Mouse (Mus musculus) G1E (cell line): ENCODE results near the gene Mta3. TPM values are rescaled to one million over a fixed set of nuclear protein-coding genes. Genes with fewer than 3 reads are reported as not detected.

ENCODE experiments used
- ATAC-seq: 2 replicates; pipeline ENCODE4 v1.8.0; 2016; ENCODE audit warnings: mild to moderate bottlenecking; ENCODE audit not compliant: insufficient number of reproducible peaks, poor library complexity, low FRiP score, severe bottlenecking; ENCODE audit errors: extremely low read depth
- DNase-seq: peaks from one replicate; pipeline ENCODE4 v3.0.0; 2012; ENCODE audit warnings: low spot score
- H3K27me3 ChIP-seq: 2 replicates; pipeline ENCODE4 v1.6.1; 2012; ENCODE audit warnings: mild to moderate bottlenecking, low read length, inconsistent platforms; ENCODE audit not compliant: insufficient read depth
- H3K36me3 ChIP-seq: replicated peaks from 2 replicates; pipeline ENCODE3; 2012; ENCODE audit warnings: mild to moderate bottlenecking, inconsistent platforms
- H3K4me1 ChIP-seq: 2 replicates; pipeline ENCODE4 v1.6.1; 2012; ENCODE audit warnings: low read depth, low read length, inconsistent platforms, mixed read lengths; ENCODE audit not compliant: insufficient read depth
- H3K4me3 ChIP-seq: 2 replicates; pipeline ENCODE4 v1.5.1; 2012; ENCODE audit warnings: low read depth, mild to moderate bottlenecking, inconsistent platforms, low read length, moderate library complexity, mixed read lengths
- H3K9me3 ChIP-seq: replicated peaks from 2 replicates; pipeline ENCODE4 v1.6.1; 2012; ENCODE audit warnings: inconsistent platforms
- CTCF ChIP-seq: IDR thresholded peaks from 2 replicates; pipeline ENCODE4 v1.5.1; 2012; ENCODE audit warnings: low read depth, low read length, inconsistent platforms, mixed read lengths
- GATA1 ChIP-seq: IDR thresholded peaks from 2 replicates; pipeline ENCODE4 v1.6.1; 2012; ENCODE audit warnings: borderline replicate concordance, low read length, inconsistent platforms, mixed read lengths
- GATA2 ChIP-seq: IDR thresholded peaks from 2 replicates; pipeline ENCODE4 v1.6.1; 2012; ENCODE audit warnings: low read depth, low read length, inconsistent platforms, borderline replicate concordance
- POLR2AphosphoS5 ChIP-seq: IDR thresholded peaks from 2 replicates; pipeline ENCODE4 v1.6.1; 2012; ENCODE audit warnings: low read depth, low read length, inconsistent platforms; ENCODE audit not compliant: insufficient replicate concordance
- TAL1 ChIP-seq: conservative IDR thresholded peaks from 2 replicates; pipeline ENCODE4 v1.6.1; 2012; ENCODE audit warnings: low read depth, low read length, inconsistent platforms, mixed read lengths
- polyA plus RNA-seq: library from polyadenylated mRNA; stranded (reverse); fragments of >175 nt; gene quantifications from 2 replicates; pipeline ENCODE4 v1.2.3, GENCODE M21; 2012
- total RNA-seq, 2 experiments: library from RNA; stranded (forward) in 1 of 2; stranded (reverse) in 1 of 2; fragments of 200-1000 nt in 1 of 2; fragments of >200 nt in 1 of 2; fragmentation: Nextera tagmentation in 1 of 2; gene quantifications; 2 replicates each; pipeline ENCODE4 v1.2.3; 2014 to 2017

Gene Mta3
- total and polyA plus RNA-seq, 3 experiments = 33.7 to 169 (median 126) TPM

- no peak for DNase-seq
- TF ChIP-seq CTCF = no peak
- TF ChIP-seq TAL1 = no peak
- TF ChIP-seq GATA2 = no peak
- no peak for TF ChIP-seq GATA1
- no peak for TF ChIP-seq POLR2AphosphoS5
- Histone ChIP-seq H3K4me1 (peaks cover 20% of the 10 kb centered on the region), H3K27me3 (no peaks in the 10 kb centered on the region), H3K4me3 (no peak overlapping the region), H3K36me3 (peaks cover 76% of the 10 kb centered on the region), H3K9me3 (no peaks in the 10 kb centered on the region)
- ATAC-seq = no peak
Observed at GRCm38 (mm10) chr17:83776965-83777364, 71.0 kb downstream of the Mta3 start.

GRCm38 (mm10) chr17:83777462-83778051 is 71.6 kb downstream of the Mta3 start:
- DNase-seq = no peak
- H3K9me3 ChIP-seq = no peaks in the 10 kb centered on the region
- H3K36me3 ChIP-seq = peaks cover 74% of the 10 kb centered on the region
- no peak overlapping the region for H3K4me3 ChIP-seq
- no peaks in the 10 kb centered on the region for H3K27me3 ChIP-seq
- H3K4me1 ChIP-seq = peaks cover 20% of the 10 kb centered on the region
- no peak for ATAC-seq
- TF ChIP-seq GATA1 (no peak), GATA2 (no peak), TAL1 (no peak), POLR2AphosphoS5 (no peak), CTCF (no peak)

- peak; percentile 63 for ATAC-seq
- peak; percentile 11 for DNase-seq
- peaks cover 79% of the 10 kb centered on the region for H3K36me3 ChIP-seq
Observed at GRCm38 (mm10) chr17:83780228-83780627, 74.3 kb downstream of the Mta3 start.

GRCm38 (mm10) chr17:83782740-83783139 is 76.8 kb downstream of the Mta3 start:
- Histone ChIP-seq H3K4me1 (peaks cover 22% of the 10 kb centered on the region), H3K27me3 (no peaks in the 10 kb centered on the region), H3K36me3 (peaks cover 74% of the 10 kb centered on the region), H3K4me3 (no peak overlapping the region), H3K9me3 (no peaks in the 10 kb centered on the region)
- ATAC-seq (no peak), DNase-seq (no peak)
- TF ChIP-seq GATA1 (no peak), GATA2 (no peak), CTCF (no peak), TAL1 (no peak), POLR2AphosphoS5 (no peak)

More at GRCm38 (mm10) chr17:83780228-83780627, 74.3 kb downstream of the Mta3 start:
- no peak overlapping the region for H3K4me3 ChIP-seq
- no peak for TF ChIP-seq TAL1
- TF ChIP-seq CTCF = no peak
- no peak for TF ChIP-seq POLR2AphosphoS5
- no peaks in the 10 kb centered on the region for H3K9me3 ChIP-seq
- peaks cover 18% of the 10 kb centered on the region for H3K4me1 ChIP-seq
- no peaks in the 10 kb centered on the region for H3K27me3 ChIP-seq

- DNase-seq (no peak), ATAC-seq (no peak; the same call in 1 of the 2 replicates)
- H3K9me3 ChIP-seq = no peaks in the 10 kb centered on the region
- H3K4me3 ChIP-seq = no peak overlapping the region
- peaks cover 12% of the 10 kb centered on the region for H3K4me1 ChIP-seq
- TF ChIP-seq TAL1 = no peak
- no peak for TF ChIP-seq POLR2AphosphoS5
- TF ChIP-seq CTCF = no peak
- no peak for TF ChIP-seq GATA1
- peaks cover 86% of the 10 kb centered on the region for H3K36me3 ChIP-seq
- no peaks in the 10 kb centered on the region for H3K27me3 ChIP-seq
Observed at GRCm38 (mm10) chr17:83786418-83786817, 80.5 kb downstream of the Mta3 start.

GRCm38 (mm10) chr17:83790158-83790557 is 84.2 kb downstream of the Mta3 start:
- Histone ChIP-seq H3K36me3 (peaks cover 80% of the 10 kb centered on the region), H3K4me1 (peaks cover 12% of the 10 kb centered on the region), H3K4me3 (no peak overlapping the region), H3K27me3 (no peaks in the 10 kb centered on the region), H3K9me3 (no peaks in the 10 kb centered on the region)
- DNase-seq (no peak), ATAC-seq (no peak)
- TF ChIP-seq CTCF = no peak
- TF ChIP-seq POLR2AphosphoS5 = no peak
- TF ChIP-seq GATA1 = no peak
- TF ChIP-seq GATA2 = no peak
- no peak for TF ChIP-seq TAL1

- no peaks in the 10 kb centered on the region for H3K9me3 ChIP-seq
- H3K4me3 ChIP-seq = no peak overlapping the region
- no peak for ATAC-seq
- no peaks in the 10 kb centered on the region for H3K27me3 ChIP-seq
- no peak for DNase-seq
- TF ChIP-seq GATA1 (no peak), TAL1 (no peak), CTCF (no peak)
- H3K36me3 ChIP-seq = peaks cover 71% of the 10 kb centered on the region
- H3K4me1 ChIP-seq = peaks cover 8% of the 10 kb centered on the region
Observed at GRCm38 (mm10) chr17:83792388-83792787, 86.4 kb downstream of the Mta3 start.
